Mouse (Mus musculus) ES-Bruce4 (cell line): ENCODE measurements at regions not wholly inside any gene's neighbourhood (a gene's known extent, or its start where the extent isn't known, plus 50 kb on each side); places are given as distances from the start of the nearest gene placed in this dataset.

Source experiments
- H3K27ac ChIP-seq: 2 replicates; pipeline ENCODE4 v1.5.1; 2012; ENCODE audit warnings: low read length, inconsistent platforms; ENCODE audit not compliant: insufficient read depth
- H3K27me3 ChIP-seq: 2 replicates; pipeline ENCODE4 v1.6.1; 2012; ENCODE audit warnings: mild to moderate bottlenecking, low read length, inconsistent platforms; ENCODE audit not compliant: control insufficient read depth, poor library complexity, insufficient read depth, severe bottlenecking
- H3K36me3 ChIP-seq: 2 replicates; pipeline ENCODE4 v1.6.1; 2012; ENCODE audit warnings: inconsistent platforms, mild to moderate bottlenecking, low read length, moderate library complexity; ENCODE audit not compliant: control insufficient read depth, poor library complexity, insufficient read depth, severe bottlenecking
- H3K4me1 ChIP-seq: one replicate; pipeline ENCODE4 v1.8.1; 2011; ENCODE audit warnings: low read length; ENCODE audit not compliant: control insufficient read depth, insufficient read depth
- H3K4me3 ChIP-seq: 2 replicates; pipeline ENCODE4 v1.5.1; 2011; ENCODE audit warnings: low read depth, mild to moderate bottlenecking, low read length
- H3K9ac ChIP-seq: 2 replicates; pipeline ENCODE4 v1.6.1; 2012; ENCODE audit warnings: low read depth, mild to moderate bottlenecking, inconsistent platforms; ENCODE audit not compliant: poor library complexity, severe bottlenecking
- H3K9me3 ChIP-seq: replicated peaks from 2 replicates; pipeline ENCODE4 v1.6.1; 2012; ENCODE audit warnings: mild to moderate bottlenecking, low read length, inconsistent platforms; ENCODE audit not compliant: control insufficient read depth, poor library complexity, insufficient read depth, severe bottlenecking
- CTCF ChIP-seq: IDR thresholded peaks from one replicate; pipeline ENCODE4 v1.8.1; 2011; ENCODE audit warnings: low read depth, low read length
- EP300 ChIP-seq: IDR thresholded peaks from 2 replicates; pipeline ENCODE4 v1.6.1; 2011; ENCODE audit warnings: low read depth, low read length; ENCODE audit not compliant: insufficient read depth
- POLR2A ChIP-seq: IDR thresholded peaks from one replicate; pipeline ENCODE4 v1.8.1; 2011; ENCODE audit warnings: low read length; ENCODE audit not compliant: insufficient read depth

GRCm38 (mm10) chr1:154061851-154062250 lies 139.1 kb upstream of the Zfp648 start:
- Histone ChIP-seq H3K9me3 (no peaks in the 10 kb centered on the region), H3K27me3 (no peaks in the 10 kb centered on the region), H3K4me1 (no peaks in the 10 kb centered on the region), H3K4me3 (no peak overlapping the region), H3K27ac (no peak overlapping the region), H3K9ac (no peak overlapping the region), H3K36me3 (no peaks in the 10 kb centered on the region)
- TF ChIP-seq POLR2A = no peak

GRCm38 (mm10) chr1:154062666-154063065 lies 138.3 kb upstream of the Zfp648 start:
- Histone ChIP-seq H3K36me3 (no peaks in the 10 kb centered on the region), H3K27me3 (no peaks in the 10 kb centered on the region), H3K27ac (no peak overlapping the region), H3K9me3 (no peaks in the 10 kb centered on the region), H3K4me3 (no peak overlapping the region), H3K4me1 (no peaks in the 10 kb centered on the region), H3K9ac (no peak overlapping the region)
- no peak for TF ChIP-seq POLR2A
- no peak for TF ChIP-seq CTCF
- TF ChIP-seq EP300 = no peak

DNA sequence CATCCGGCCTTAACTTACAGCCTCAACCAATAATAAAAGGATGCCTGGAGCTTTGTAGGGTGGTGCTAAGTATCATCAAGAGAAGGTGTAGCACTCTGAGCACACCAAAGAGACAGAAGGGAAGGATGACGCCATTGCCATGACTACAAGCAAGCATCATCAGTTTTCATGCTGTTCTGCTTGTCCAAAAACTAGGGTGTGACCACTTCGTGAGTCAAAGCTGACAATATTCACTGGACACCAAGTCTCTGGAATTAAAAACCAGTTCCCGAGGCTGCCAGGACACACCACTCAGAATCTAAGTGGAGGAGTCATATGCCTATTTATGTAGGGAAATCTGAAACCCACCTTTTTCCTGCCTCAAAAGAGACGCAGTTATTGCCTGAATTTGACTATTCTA lies 136.4 kb upstream of the Zfp648 start:
- Histone ChIP-seq H3K9me3 (no peaks in the 10 kb centered on the region), H3K4me3 (no peak overlapping the region), H3K27me3 (no peaks in the 10 kb centered on the region), H3K4me1 (no peaks in the 10 kb centered on the region), H3K27ac (no peak overlapping the region), H3K9ac (no peak overlapping the region), H3K36me3 (no peaks in the 10 kb centered on the region)
- TF ChIP-seq POLR2A (no peak), CTCF (no peak), EP300 (no peak)

- H3K9ac ChIP-seq = no peak overlapping the region
- no peak overlapping the region for H3K27ac ChIP-seq
- H3K4me1 ChIP-seq = no peaks in the 10 kb centered on the region
- H3K27me3 ChIP-seq = no peaks in the 10 kb centered on the region
- H3K9me3 ChIP-seq = no peaks in the 10 kb centered on the region
- TF ChIP-seq POLR2A (no peak), EP300 (no peak)
- H3K36me3 ChIP-seq = no peaks in the 10 kb centered on the region
- H3K4me3 ChIP-seq = no peak overlapping the region
Observed at GRCm38 (mm10) chr1:154065336-154066329, 135.4 kb upstream of the Zfp648 start.

- Histone ChIP-seq H3K9me3 (no peaks in the 10 kb centered on the region), H3K9ac (no peak overlapping the region), H3K36me3 (no peaks in the 10 kb centered on the region), H3K27me3 (no peaks in the 10 kb centered on the region), H3K4me1 (no peaks in the 10 kb centered on the region), H3K27ac (no peak overlapping the region), H3K4me3 (no peak overlapping the region)
- TF ChIP-seq POLR2A (no peak), CTCF (no peak), EP300 (no peak)
Observed at GRCm38 (mm10) chr1:154067856-154068255, 133.1 kb upstream of the Zfp648 start.

- Histone ChIP-seq H3K27ac (no peak overlapping the region), H3K27me3 (no peaks in the 10 kb centered on the region), H3K9me3 (no peaks in the 10 kb centered on the region), H3K4me3 (no peak overlapping the region), H3K36me3 (no peaks in the 10 kb centered on the region), H3K9ac (no peak overlapping the region), H3K4me1 (peaks cover 2% of the 10 kb centered on the region)
- TF ChIP-seq EP300 = no peak
- TF ChIP-seq POLR2A = no peak
- no peak for TF ChIP-seq CTCF
Observed at GRCm38 (mm10) chr1:154074270-154074669, 126.7 kb upstream of the Zfp648 start.
